Mouse (Mus musculus) macrophage (primary cell): Measurements from ENCODE around the gene Wnt2. TPM values are rescaled to one million over a fixed set of nuclear protein-coding genes. Genes with fewer than 3 reads are reported as not detected.

ENCODE experiments used
- H3K27ac ChIP-seq: fragments of 350-480 bp; formaldehyde crosslinking; 2 replicates; pipeline ENCODE4 v1.9.0; 2021
- H3K36me3 ChIP-seq: fragments of 350-480 bp; formaldehyde crosslinking; 2 replicates; pipeline ENCODE4 v1.9.0; 2021; ENCODE audit errors: inconsistent target
- H3K4me3 ChIP-seq: fragments of 350-480 bp; formaldehyde crosslinking; 2 replicates; pipeline ENCODE4 v1.9.0; 2021; ENCODE audit errors: inconsistent target
- H3K79me2 ChIP-seq: fragments of 350-480 bp; formaldehyde crosslinking; 2 replicates; pipeline ENCODE4 v1.9.0; 2021; ENCODE audit errors: inconsistent target
- WGBS: methylation state at CpG from one replicate; pipeline ENCODE4 v1.1.7; 2026; ENCODE audit warnings: inconsistent platforms; ENCODE audit not compliant: missing documents; 5-methylcytosine and 5-hydroxymethylcytosine counted together
- polyA plus RNA-seq: library from polyadenylated mRNA; stranded (reverse); fragments of 250-400 nt; gene quantifications from 3 replicates; pipeline ENCODE4 v1.2.4, GENCODE M21; 2018; ENCODE audit warnings: inconsistent platforms

The Wnt2 gene
- polyA plus RNA-seq, 1 experiment from 2014 or later: not detected

DNA sequence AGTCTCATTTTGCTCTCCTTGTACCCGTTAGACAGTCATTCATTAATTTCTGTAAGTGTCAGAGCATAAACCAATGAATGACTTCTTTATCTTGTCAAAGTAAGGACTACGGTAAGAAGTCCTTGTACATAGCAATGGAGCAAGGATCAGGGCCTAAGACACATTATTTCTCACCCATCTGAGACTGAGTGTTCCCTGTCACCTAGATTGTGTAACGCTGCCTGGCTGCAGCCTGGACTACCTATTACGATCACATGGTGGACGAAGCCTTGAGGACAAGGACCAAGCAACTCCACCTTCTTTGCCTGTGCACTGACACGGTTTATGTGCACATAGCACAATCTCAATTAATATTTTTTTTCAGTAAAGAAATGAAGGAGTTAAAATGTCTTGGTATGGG lies 28.3 kb downstream of the Wnt2 start:
- WGBS: 92% methylated on average over 6 of the region's 6 CpGs
- no peaks in the 10 kb centered on the region for H3K36me3 ChIP-seq
- H3K4me3 ChIP-seq: no peak overlapping the region
- no peak overlapping the region for H3K27ac ChIP-seq
- H3K79me2 ChIP-seq: no peaks in the 10 kb centered on the region

GRCm38 (mm10) chr6:17998497-17998896 lies 31.9 kb downstream of the Wnt2 start:
- Histone ChIP-seq H3K79me2 (no peaks in the 10 kb centered on the region), H3K4me3 (no peak overlapping the region), H3K36me3 (no peaks in the 10 kb centered on the region), H3K27ac (no peak overlapping the region)
- 80% methylated on average over 3 of the region's 4 CpGs for WGBS

DNA sequence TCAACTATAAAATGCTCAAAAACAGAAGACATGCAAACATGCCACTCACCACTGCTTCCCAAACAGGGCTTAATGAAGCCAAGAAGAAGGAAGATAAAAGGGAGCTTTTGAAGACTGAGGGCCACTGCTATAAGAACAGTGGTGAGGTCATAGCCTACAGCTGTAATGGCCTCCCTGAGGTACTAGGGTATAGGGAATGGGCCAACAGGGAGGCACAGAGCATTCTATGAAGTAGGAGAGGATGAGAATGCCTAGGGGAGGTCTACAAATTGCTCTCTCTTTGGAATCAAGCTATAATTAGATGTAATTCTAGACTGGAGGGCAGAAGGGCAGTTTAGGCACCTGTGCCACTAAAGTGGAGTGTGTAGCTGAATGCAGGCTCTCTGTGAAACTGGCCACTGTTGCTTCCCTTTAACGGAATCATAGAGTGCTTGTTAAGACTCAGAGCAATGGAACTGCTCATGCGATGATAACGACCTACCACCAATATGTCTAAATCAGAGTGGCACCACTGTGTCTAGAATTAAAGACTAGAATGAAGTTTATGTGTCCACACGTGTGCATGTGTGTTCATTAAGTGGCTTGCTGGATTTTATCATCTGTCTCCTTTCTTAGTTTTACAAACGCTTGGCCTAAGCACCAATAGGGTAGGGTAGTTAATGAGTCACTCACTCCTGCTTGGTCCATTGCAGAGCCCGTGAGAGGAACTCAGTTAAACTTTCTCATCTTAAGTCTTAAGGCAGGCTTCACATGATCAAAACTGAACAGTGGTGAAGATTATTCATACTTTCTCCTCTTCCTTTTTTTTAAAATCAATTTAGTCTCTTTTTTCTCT lies 35.2 kb downstream of the Wnt2 start:
- no peaks in the 10 kb centered on the region for H3K36me3 ChIP-seq
- H3K4me3 ChIP-seq: no peak overlapping the region
- no peaks in the 10 kb centered on the region for H3K79me2 ChIP-seq
- H3K27ac ChIP-seq: no peak overlapping the region
- 85% methylated on average over 6 of the region's 6 CpGs for WGBS

GRCm38 (mm10) chr6:17991625-17992024 lies 38.8 kb downstream of the Wnt2 start:
- Histone ChIP-seq H3K79me2 (no peaks in the 10 kb centered on the region), H3K27ac (no peak overlapping the region), H3K4me3 (no peak overlapping the region), H3K36me3 (no peaks in the 10 kb centered on the region)
- 80% methylated on average over 7 of the region's 7 CpGs for WGBS

DNA sequence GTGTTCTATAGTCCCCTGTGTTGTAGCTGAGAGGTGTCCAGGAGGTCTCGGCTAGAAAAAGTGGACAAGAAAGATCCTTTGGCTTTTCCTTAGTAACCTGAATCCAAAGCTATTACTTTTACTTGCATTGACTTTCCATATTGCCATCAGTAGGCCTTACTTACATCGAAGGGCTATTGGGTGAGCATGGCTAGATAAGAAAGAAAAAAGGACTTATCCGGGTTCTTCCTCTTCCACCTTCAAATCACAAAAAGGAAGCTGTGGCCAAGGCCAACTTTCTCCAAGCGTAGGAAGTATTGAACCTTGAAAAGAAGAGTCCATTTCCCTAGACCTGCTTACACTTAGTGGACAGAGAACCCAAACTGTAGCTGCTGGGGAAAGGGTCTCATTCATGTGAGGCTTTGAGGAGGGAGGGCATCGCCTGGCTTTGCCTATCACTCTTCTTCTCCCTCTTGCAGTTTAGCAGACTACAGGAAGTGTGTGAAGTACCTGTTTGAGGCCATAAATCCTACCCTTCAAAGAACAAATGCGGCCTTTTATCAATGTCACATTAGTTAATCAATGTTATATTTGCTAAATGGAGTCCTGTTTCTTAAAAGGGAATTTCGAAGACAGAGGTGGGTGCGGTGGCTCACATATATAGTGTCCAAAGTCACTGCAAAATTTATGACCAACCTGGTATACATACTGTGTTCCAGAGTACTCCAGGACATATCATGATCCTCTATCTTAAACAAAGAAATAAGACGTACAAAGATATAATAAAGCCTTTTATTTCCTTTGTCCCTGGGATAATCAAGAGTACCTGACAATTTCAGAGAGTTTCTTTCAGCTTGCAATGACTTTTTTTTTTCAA lies 40.0 kb downstream of the Wnt2 start:
- H3K4me3 ChIP-seq: no peak overlapping the region
- no peak overlapping the region for H3K27ac ChIP-seq
- no peaks in the 10 kb centered on the region for H3K79me2 ChIP-seq
- no peaks in the 10 kb centered on the region for H3K36me3 ChIP-seq
- 89% methylated on average over 9 of the region's 9 CpGs for WGBS

- WGBS: 86% methylated on average over 1 of the region's 1 CpGs
- no peak overlapping the region for H3K4me3 ChIP-seq
Observed at GRCm38 (mm10) chr6:17979361-17979760, 51.0 kb downstream of the Wnt2 start.

GRCm38 (mm10) chr6:17978881-17979280 lies 51.5 kb downstream of the Wnt2 start:
- 94% methylated on average over 3 of the region's 3 CpGs for WGBS
- H3K36me3 ChIP-seq: no peaks in the 10 kb centered on the region
- H3K4me3 ChIP-seq: no peak overlapping the region
- H3K27ac ChIP-seq: no peak overlapping the region
- H3K79me2 ChIP-seq: no peaks in the 10 kb centered on the region

More at GRCm38 (mm10) chr6:17979361-17979760, 51.0 kb downstream of the Wnt2 start:
- H3K79me2 ChIP-seq: no peaks in the 10 kb centered on the region
- H3K27ac ChIP-seq: no peak overlapping the region
- no peaks in the 10 kb centered on the region for H3K36me3 ChIP-seq

DNA sequence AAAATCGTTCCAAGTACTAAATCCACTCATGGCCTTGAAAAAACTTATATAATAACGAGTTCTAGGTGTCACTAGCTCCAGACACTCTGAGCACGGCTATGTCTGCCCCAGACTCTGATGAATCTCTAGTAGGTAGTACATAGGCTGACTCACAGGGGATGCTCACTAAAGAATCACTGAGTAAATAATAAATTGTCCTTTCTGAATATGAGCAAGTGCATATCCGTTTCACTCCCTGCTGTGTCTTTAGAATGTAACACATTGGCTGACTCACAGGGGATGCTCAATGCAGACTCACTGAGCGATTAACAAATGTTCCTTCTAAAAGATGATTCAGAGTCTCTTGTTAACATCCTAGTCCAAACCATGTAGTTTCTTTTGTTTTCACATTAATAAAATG lies 52.1 kb downstream of the Wnt2 start:
- Histone ChIP-seq H3K79me2 (no peaks in the 10 kb centered on the region), H3K4me3 (no peak overlapping the region), H3K36me3 (no peaks in the 10 kb centered on the region), H3K27ac (no peak overlapping the region)
- 90% methylated on average over 5 of the region's 5 CpGs for WGBS

GRCm38 (mm10) chr6:17977165-17977564 lies 53.2 kb downstream of the Wnt2 start:
- Histone ChIP-seq H3K27ac (no peak overlapping the region), H3K4me3 (no peak overlapping the region), H3K36me3 (no peaks in the 10 kb centered on the region), H3K79me2 (no peaks in the 10 kb centered on the region)
- 55% methylated on average over 1 of the region's 1 CpGs for WGBS

- no peak overlapping the region for H3K27ac ChIP-seq
- H3K4me3 ChIP-seq: no peak overlapping the region
- WGBS: 93% methylated on average over 3 of the region's 3 CpGs
- H3K36me3 ChIP-seq: no peaks in the 10 kb centered on the region
- H3K79me2 ChIP-seq: no peaks in the 10 kb centered on the region
Observed at GRCm38 (mm10) chr6:17974416-17974815, 56.0 kb downstream of the Wnt2 start.

GRCm38 (mm10) chr6:17971393-17971792 lies 59.0 kb downstream of the Wnt2 start:
- Histone ChIP-seq H3K36me3 (no peaks in the 10 kb centered on the region), H3K27ac (no peak overlapping the region), H3K4me3 (no peak overlapping the region), H3K79me2 (no peaks in the 10 kb centered on the region)

DNA sequence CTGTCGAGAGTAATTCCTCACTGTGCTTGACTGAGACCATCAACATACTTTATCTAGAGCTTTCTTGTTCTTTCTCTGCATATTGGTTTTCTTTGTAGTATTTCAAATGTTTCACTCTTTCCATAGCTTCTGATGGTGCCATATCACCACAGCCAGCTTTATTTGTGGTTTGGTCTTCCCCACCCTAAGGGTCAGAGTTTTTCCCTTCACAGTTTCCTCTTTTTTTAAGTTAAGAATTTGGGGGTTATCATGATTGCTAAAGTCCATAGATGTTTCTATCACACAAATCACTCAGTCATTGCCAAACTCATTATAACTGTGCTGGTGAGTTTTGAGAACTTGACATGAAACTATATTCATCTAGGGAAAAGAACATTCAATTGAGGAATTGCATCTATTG lies 60.6 kb downstream of the Wnt2 start:
- WGBS: 0% methylated on average over 1 of the region's 1 CpGs
- Histone ChIP-seq H3K36me3 (no peaks in the 10 kb centered on the region), H3K27ac (no peak overlapping the region), H3K79me2 (no peaks in the 10 kb centered on the region), H3K4me3 (no peak overlapping the region)

DNA sequence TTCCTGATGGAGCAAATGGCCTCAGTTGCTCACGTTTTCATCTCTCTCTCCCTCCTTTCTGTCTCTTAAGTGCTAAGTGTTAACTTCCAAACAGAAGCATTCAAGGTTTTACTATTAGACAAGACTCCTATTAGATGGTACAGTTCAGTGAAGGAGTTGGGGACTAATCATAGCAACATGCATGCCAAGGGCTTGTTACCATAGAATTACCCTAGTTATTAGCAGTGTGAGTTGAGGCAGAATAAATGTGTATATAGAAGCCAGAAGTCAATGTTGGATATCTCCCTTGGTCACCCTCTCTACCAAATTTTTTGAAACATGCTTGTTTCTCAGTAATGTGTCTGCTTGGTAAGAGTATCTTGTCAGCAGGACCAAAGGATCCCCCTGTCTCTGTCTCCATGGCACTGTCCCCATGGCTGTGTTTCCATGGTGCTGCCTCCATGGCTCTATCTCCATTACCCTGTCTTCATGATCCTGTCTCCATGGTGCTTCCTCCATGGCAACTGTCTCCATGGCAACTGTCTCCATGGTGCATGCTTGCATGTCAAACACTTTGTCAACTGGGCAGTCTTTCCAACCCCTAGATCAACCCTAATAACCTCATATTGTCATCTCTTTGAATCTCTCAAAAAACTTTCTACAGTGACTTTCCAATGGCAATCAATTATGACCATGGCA lies 61.8 kb downstream of the Wnt2 start:
- WGBS: 100% methylated on average over 1 of the region's 1 CpGs
- H3K27ac ChIP-seq: no peak overlapping the region
- no peaks in the 10 kb centered on the region for H3K79me2 ChIP-seq
- no peaks in the 10 kb centered on the region for H3K36me3 ChIP-seq
- no peak overlapping the region for H3K4me3 ChIP-seq

DNA sequence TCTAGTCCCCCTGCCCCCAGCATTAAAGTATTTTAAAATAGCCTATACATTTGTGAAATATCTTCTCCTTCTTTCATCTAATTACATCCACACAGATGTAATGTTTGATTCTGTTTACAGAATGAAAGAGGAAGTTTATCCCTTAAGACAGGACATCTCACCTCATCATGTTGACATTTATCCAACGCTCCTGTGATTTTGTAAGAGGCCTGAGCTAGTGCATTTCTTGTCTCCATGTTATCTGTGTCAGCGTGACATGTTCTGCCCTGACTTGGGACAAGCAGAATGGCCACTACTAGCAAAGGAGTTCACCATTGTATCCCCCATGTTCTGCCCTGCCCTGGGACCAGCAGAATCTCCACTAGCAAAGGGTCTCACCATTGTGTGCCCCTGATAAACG lies 66.9 kb downstream of the Wnt2 start:
- 92% methylated on average over 3 of the region's 3 CpGs for WGBS

GRCm38 (mm10) chr6:17951779-17952178 lies 78.6 kb downstream of the Wnt2 start:
- Histone ChIP-seq H3K27ac (no peak overlapping the region), H3K79me2 (no peaks in the 10 kb centered on the region), H3K36me3 (no peaks in the 10 kb centered on the region), H3K4me3 (no peak overlapping the region)
- 97% methylated on average over 8 of the region's 8 CpGs for WGBS

More for the DNA sequence above, 66.9 kb downstream of the Wnt2 start:
- H3K4me3 ChIP-seq: no peak overlapping the region
- no peaks in the 10 kb centered on the region for H3K79me2 ChIP-seq
- no peaks in the 10 kb centered on the region for H3K36me3 ChIP-seq
- no peak overlapping the region for H3K27ac ChIP-seq
